Mouse (Mus musculus) thymus, adult 2 months (tissue): ENCODE measurements around the gene Fgfr2.

Experiments used
- CTCF ChIP-seq: fragments of 200-500 bp; IDR thresholded peaks from 2 replicates; pipeline ENCODE4 v1.5.1; 2012; ENCODE audit warnings: mild to moderate bottlenecking, control low read depth, low read length, moderate library complexity, borderline replicate concordance; ENCODE audit not compliant: control insufficient read depth, poor library complexity, insufficient read depth; ENCODE audit errors: extremely low read depth
- POLR2A ChIP-seq: fragments of 200-500 bp; IDR thresholded peaks from 2 replicates; pipeline ENCODE4 v1.6.1; 2012; ENCODE audit warnings: mild to moderate bottlenecking, low read length, control low read depth, moderate library complexity; ENCODE audit not compliant: control insufficient read depth, poor library complexity, insufficient read depth; ENCODE audit errors: extremely low read depth

DNA sequence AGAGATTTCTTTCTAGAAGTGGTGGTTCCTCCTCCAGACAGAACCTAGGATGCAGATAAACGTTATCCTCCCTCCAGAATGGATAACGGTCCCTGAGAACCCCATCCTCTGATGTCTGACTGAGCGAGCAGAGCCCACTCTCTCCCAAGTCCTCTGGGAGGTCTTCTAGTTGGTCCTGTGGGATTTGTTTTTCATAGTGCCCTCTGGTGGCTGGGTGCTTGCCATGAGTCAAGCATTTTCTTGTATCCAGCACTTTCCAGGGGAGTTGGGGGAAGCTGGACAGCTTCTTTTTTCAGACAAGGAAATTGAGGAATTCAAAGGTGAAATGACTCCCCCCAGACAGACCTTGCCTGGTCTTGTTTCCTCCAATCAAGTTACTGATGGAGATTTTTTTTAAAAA is 651.8 kb downstream of the Fgfr2 start:
- TF ChIP-seq POLR2A (no peak), CTCF (no peak)
